Mouse (Mus musculus) G1E (cell line): ENCODE data around the gene Cdh12.

Experiments
- CTCF ChIP-seq: IDR thresholded peaks from 2 replicates; pipeline ENCODE4 v1.5.1; 2012; ENCODE audit warnings: low read depth, low read length, inconsistent platforms, mixed read lengths
- GATA2 ChIP-seq: IDR thresholded peaks from 2 replicates; pipeline ENCODE4 v1.6.1; 2012; ENCODE audit warnings: low read depth, low read length, inconsistent platforms, borderline replicate concordance
- TAL1 ChIP-seq: conservative IDR thresholded peaks from 2 replicates; pipeline ENCODE4 v1.6.1; 2012; ENCODE audit warnings: low read depth, low read length, inconsistent platforms, mixed read lengths

- TF ChIP-seq CTCF, result no peak
- no peak for TF ChIP-seq GATA2
- no peak for TF ChIP-seq TAL1
Measured at GRCm38 (mm10) chr15:20660221-20660620, 211.2 kb downstream of the Cdh12 start.
